Mouse (Mus musculus): ENCODE measurements around the gene Lamb1. TPM values are rescaled to one million over a fixed set of nuclear protein-coding genes. Genes with fewer than 3 reads are reported as not detected.
A peak's percentile ranks its signal among the peaks of the same experiment; 100 is the strongest.

Gene Lamb1
- polyA plus RNA-seq, 1 experiment = 96.1 TPM

- no peak for TF ChIP-seq FOSL1 (IDR thresholded peaks at IDR 0.05; ENCODE audit: insufficient read depth, low read length, poor library complexity, severe bottlenecking)
- no peak for TF ChIP-seq MAX (IDR thresholded peaks at IDR 0.05)
- Histone ChIP-seq H3K79me3 (ENCODE audit: low read depth) (peaks cover 40% of the 10 kb centered on the region), H3K27me3 (ENCODE audit: control insufficient read depth, insufficient read depth, insufficient read length) (no peaks in the 10 kb centered on the region), H3K36me3 (ENCODE audit: control insufficient read depth, insufficient read depth) (peaks cover 34% of the 10 kb centered on the region), H3ac (ENCODE audit: control insufficient read depth, insufficient read length, low read depth) (peak overlapping the region; percentile 89), H3K79me2 (ENCODE audit: control insufficient read depth, insufficient read depth) (peaks cover 55% of the 10 kb centered on the region), H3K4me3 (ENCODE audit: insufficient read depth, poor library complexity, severe bottlenecking) (peak overlapping the region; percentile 88)
Measured at GRCm38 (mm10) chr12:31265722-31266431, 843 bp downstream of the Lamb1 start.

- peak overlapping the region; percentile 85 for H3ac ChIP-seq (ENCODE audit: control insufficient read depth, insufficient read length, low read depth)
Measured at GRCm38 (mm10) chr12:31266686-31267085, 1.7 kb downstream of the Lamb1 start.

GRCm38 (mm10) chr12:31267363-31267762, 2.3 kb downstream of the Lamb1 start:
- H3K79me3 ChIP-seq (ENCODE audit: low read depth) = peaks cover 43% of the 10 kb centered on the region
- peaks cover 64% of the 10 kb centered on the region for H3K79me2 ChIP-seq (ENCODE audit: control insufficient read depth, insufficient read depth)
- no peaks in the 10 kb centered on the region for H3K27me3 ChIP-seq (ENCODE audit: control insufficient read depth, insufficient read depth, insufficient read length)
- H3ac ChIP-seq (ENCODE audit: control insufficient read depth, insufficient read length, low read depth) = no peak overlapping the region
- peaks cover 40% of the 10 kb centered on the region for H3K36me3 ChIP-seq (ENCODE audit: control insufficient read depth, insufficient read depth)
- TF ChIP-seq MAX (IDR thresholded peaks at IDR 0.05) (no peak), MYOD1 (IDR thresholded peaks at IDR 0.05; ENCODE audit: control insufficient read depth, insufficient read length, low read depth) (peak; percentile 82), MYOG (IDR thresholded peaks at IDR 0.05; ENCODE audit: control insufficient read depth, extremely low read depth, insufficient read length) (no peak)
- peak overlapping the region; percentile 88 for H3K4me3 ChIP-seq (ENCODE audit: insufficient read depth, poor library complexity, severe bottlenecking)

More at GRCm38 (mm10) chr12:31266686-31267085, 1.7 kb downstream of the Lamb1 start:
- no peak for TF ChIP-seq FOSL1 (IDR thresholded peaks at IDR 0.05; ENCODE audit: insufficient read depth, low read length, poor library complexity, severe bottlenecking)
- TF ChIP-seq CTCF (IDR thresholded peaks at IDR 0.05; ENCODE audit: control insufficient read depth, insufficient read depth, insufficient read length) = no peak
- TF ChIP-seq MYOG (IDR thresholded peaks at IDR 0.05; ENCODE audit: control insufficient read depth, extremely low read depth, insufficient read length) = no peak
- no peak for TF ChIP-seq MYOD1 (IDR thresholded peaks at IDR 0.05; ENCODE audit: control insufficient read depth, insufficient read length, low read depth)
- peak overlapping the region; percentile 88 for H3K4me3 ChIP-seq (ENCODE audit: insufficient read depth, poor library complexity, severe bottlenecking)
- H3K79me3 ChIP-seq (ENCODE audit: low read depth) = peaks cover 40% of the 10 kb centered on the region
- peaks cover 34% of the 10 kb centered on the region for H3K36me3 ChIP-seq (ENCODE audit: control insufficient read depth, insufficient read depth)
- H3K79me2 ChIP-seq (ENCODE audit: control insufficient read depth, insufficient read depth) = peaks cover 57% of the 10 kb centered on the region
- no peaks in the 10 kb centered on the region for H3K27me3 ChIP-seq (ENCODE audit: control insufficient read depth, insufficient read depth, insufficient read length)

- H3K79me3 ChIP-seq (ENCODE audit: low read depth) = peaks cover 52% of the 10 kb centered on the region
- H3K4me3 ChIP-seq (ENCODE audit: insufficient read depth, poor library complexity, severe bottlenecking) = no peak overlapping the region
- no peak overlapping the region for H3ac ChIP-seq (ENCODE audit: control insufficient read depth, insufficient read length, low read depth)
- no peaks in the 10 kb centered on the region for H3K27me3 ChIP-seq (ENCODE audit: control insufficient read depth, insufficient read depth, insufficient read length)
- TF ChIP-seq MAX (IDR thresholded peaks at IDR 0.05) = no peak
- TF ChIP-seq FOSL1 (IDR thresholded peaks at IDR 0.05; ENCODE audit: insufficient read depth, low read length, poor library complexity, severe bottlenecking) = no peak
- TF ChIP-seq MYOD1 (IDR thresholded peaks at IDR 0.05; ENCODE audit: control insufficient read depth, insufficient read length, low read depth) = no peak
- no peak for TF ChIP-seq CTCF (IDR thresholded peaks at IDR 0.05; ENCODE audit: control insufficient read depth, insufficient read depth, insufficient read length)
- no peak for TF ChIP-seq USF1 (IDR thresholded peaks at IDR 0.05; ENCODE audit: low read depth)
- no peak for TF ChIP-seq MYOG (IDR thresholded peaks at IDR 0.05; ENCODE audit: control insufficient read depth, extremely low read depth, insufficient read length)
- TF ChIP-seq CEBPB (IDR thresholded peaks at IDR 0.05; ENCODE audit: low read depth) = no peak
- peaks cover 74% of the 10 kb centered on the region for H3K79me2 ChIP-seq (ENCODE audit: control insufficient read depth, insufficient read depth)
- peaks cover 50% of the 10 kb centered on the region for H3K36me3 ChIP-seq (ENCODE audit: control insufficient read depth, insufficient read depth)
Measured at GRCm38 (mm10) chr12:31268315-31268714, 3.3 kb downstream of the Lamb1 start.

- Histone ChIP-seq H3ac (ENCODE audit: control insufficient read depth, insufficient read length, low read depth) (peak overlapping the region; percentile 8), H3K79me3 (ENCODE audit: low read depth) (peaks cover 60% of the 10 kb centered on the region), H3K79me2 (ENCODE audit: control insufficient read depth, insufficient read depth) (peaks cover 82% of the 10 kb centered on the region), H3K27me3 (ENCODE audit: control insufficient read depth, insufficient read depth, insufficient read length) (no peaks in the 10 kb centered on the region), H3K36me3 (ENCODE audit: control insufficient read depth, insufficient read depth) (peaks cover 58% of the 10 kb centered on the region), H3K4me3 (ENCODE audit: insufficient read depth, poor library complexity, severe bottlenecking) (no peak overlapping the region)
- no peak for TF ChIP-seq CTCF (IDR thresholded peaks at IDR 0.05; ENCODE audit: control insufficient read depth, insufficient read depth, insufficient read length)
- no peak for TF ChIP-seq MAX (IDR thresholded peaks at IDR 0.05)
- TF ChIP-seq CEBPB (IDR thresholded peaks at IDR 0.05; ENCODE audit: low read depth) = no peak
- peak; percentile 77 for TF ChIP-seq USF1 (IDR thresholded peaks at IDR 0.05; ENCODE audit: low read depth)
- no peak for TF ChIP-seq MYOD1 (IDR thresholded peaks at IDR 0.05; ENCODE audit: control insufficient read depth, insufficient read length, low read depth)
- TF ChIP-seq MYOG (IDR thresholded peaks at IDR 0.05; ENCODE audit: control insufficient read depth, extremely low read depth, insufficient read length) = no peak
Measured at GRCm38 (mm10) chr12:31269020-31269597, 4.1 kb downstream of the Lamb1 start.

GRCm38 (mm10) chr12:31270361-31270760, 5.3 kb downstream of the Lamb1 start:
- H3K4me3 ChIP-seq (ENCODE audit: insufficient read depth, poor library complexity, severe bottlenecking) = no peak overlapping the region
- no peak for TF ChIP-seq MYOD1 (IDR thresholded peaks at IDR 0.05; ENCODE audit: control insufficient read depth, insufficient read length, low read depth)
- no peak for TF ChIP-seq CTCF (IDR thresholded peaks at IDR 0.05; ENCODE audit: control insufficient read depth, insufficient read depth, insufficient read length)
- TF ChIP-seq CEBPB (IDR thresholded peaks at IDR 0.05; ENCODE audit: low read depth) = no peak
- TF ChIP-seq MYOG (IDR thresholded peaks at IDR 0.05; ENCODE audit: control insufficient read depth, extremely low read depth, insufficient read length) = no peak
- no peak for TF ChIP-seq MAX (IDR thresholded peaks at IDR 0.05)
- TF ChIP-seq FOSL1 (IDR thresholded peaks at IDR 0.05; ENCODE audit: insufficient read depth, low read length, poor library complexity, severe bottlenecking) = no peak
- H3K79me2 ChIP-seq (ENCODE audit: control insufficient read depth, insufficient read depth) = peaks cover 85% of the 10 kb centered on the region
- H3K27me3 ChIP-seq (ENCODE audit: control insufficient read depth, insufficient read depth, insufficient read length) = no peaks in the 10 kb centered on the region
- peaks cover 70% of the 10 kb centered on the region for H3K36me3 ChIP-seq (ENCODE audit: control insufficient read depth, insufficient read depth)
- H3K79me3 ChIP-seq (ENCODE audit: low read depth) = peaks cover 68% of the 10 kb centered on the region
- H3ac ChIP-seq (ENCODE audit: control insufficient read depth, insufficient read length, low read depth) = peak overlapping the region; percentile 14

All from C2C12 (cell line).